In genomic region chrY:90739531-90740012, GRCm38 (mm10) we compare ENCODE assay signal across 12 mouse cellular contexts. TPM values are rescaled to one million over a fixed set of nuclear protein-coding genes. Genes with fewer than 3 reads are reported as not detected.
DNase-seq lines count a peak whose midpoint lies in the region; ATAC-seq lines count a peak whose summit lies in the region.
"Not testable (repeated sequence)": the region's sequence is repeated elsewhere in the genome, so short reads cannot be mapped to it uniquely, and the experiment has no call there.
"Had no signal": no experiment of that assay in that cellular context is flagged by ENCODE, and none has a peak within 500 bp of the region (broad histone marks: within the 10 kb centered on the region; RNA-seq: fewer than 3 reads in every experiment).

No protein-coding gene starts in this region.

- peaks cover 42% of the 10 kb centered on the region for H3K9me3 ChIP-seq in forebrain, embryonic 14.5 days (replicated peaks; ENCODE audit: control insufficient read depth, low read length)

- not testable (repeated sequence) for H3K27me3 ChIP-seq in forebrain, embryonic 14.5 days (replicated peaks; ENCODE audit: control insufficient read depth, insufficient read depth, low read length)

- ATAC-seq in forebrain, embryonic 14.5 days, result peak; percentile 6; the same call in 1 of the 2 replicates

- H3K9ac ChIP-seq in forebrain, embryonic 14.5 days (ENCODE audit: low read length), result not testable (repeated sequence)

- H3K4me1 ChIP-seq in forebrain, embryonic 14.5 days (ENCODE audit: control insufficient read depth, insufficient read depth, low read length), result not testable (repeated sequence)

- not testable (repeated sequence) for H3K27ac ChIP-seq in forebrain, embryonic 14.5 days (ENCODE audit: low read depth, low read length)

- not testable (repeated sequence) for H3K4me3 ChIP-seq in forebrain, embryonic 14.5 days (ENCODE audit: low read depth, low read length)

- WGBS in forebrain, embryonic 14.5 days, result 59% methylated on average over 11 of the region's 11 CpGs

- DNase-seq in MEL-GATA-1-ER (ENCODE audit: extremely low read depth, low read depth), result peak; percentile 51
- DNase-seq in cerebellum, adult 9-11 months, result peak; percentile 70
- peak; percentile 64 for DNase-seq in forebrain, embryonic 14.5 days (ENCODE audit: low spot score)
- peak; percentile 66 for DNase-seq in heart, postnatal 4 days
- peak; percentile 23 to 61 for DNase-seq in layer of hippocampus, postnatal 10 days (ENCODE audit: low spot score in 2 of 2)
- DNase-seq in lung, postnatal 4 days, result peak; percentile 50 to 70
- peak; percentile 48 for DNase-seq in right cerebral cortex, postnatal 4 days
- DNase-seq in thymus, postnatal 4 days, result peak; percentile 57

- not testable (repeated sequence) for H3K4me2 ChIP-seq in forebrain, embryonic 14.5 days (ENCODE audit: low read length)

- peaks cover 51% of the 10 kb centered on the region for H3K36me3 ChIP-seq in forebrain, embryonic 14.5 days (ENCODE audit: control insufficient read depth, insufficient read depth, low read length)

RNA-seq across cellular contexts. Expression of gene Gm21860, which starts 15.0 kb away (rescaled TPM):
- not detected in 2 replicates for polyA plus RNA-seq in forebrain, embryonic 14.5 days (2014; fragmentation: Nextera tagmentation; extraction: Ambion mirVana)
- not detected for total RNA-seq in heart, postnatal 4 days (2021)
- total RNA-seq in layer of hippocampus, postnatal 10 days (2021), result not detected
- polyA plus RNA-seq: embryonic facial prominence, embryonic 12.5 days; kidney, embryonic 15.5 days; limb, embryonic 15.5 days; myocyte had no signal

RNA-seq across cellular contexts. Expression of gene Gm47283, which starts 45.0 kb away (rescaled TPM):
- polyA plus RNA-seq in forebrain, embryonic 14.5 days (2014; fragmentation: Nextera tagmentation; extraction: Ambion mirVana), result not detected in 2 replicates
- not detected for total RNA-seq in heart, postnatal 4 days (2021)
- not detected for total RNA-seq in layer of hippocampus, postnatal 10 days (2021)
- polyA plus RNA-seq: embryonic facial prominence, embryonic 12.5 days; kidney, embryonic 15.5 days; limb, embryonic 15.5 days; myocyte had no signal
